Mouse (Mus musculus): ENCODE data around the gene Nr4a1. TPM values are rescaled to one million over a fixed set of nuclear protein-coding genes. Genes with fewer than 3 reads are reported as not detected.
A peak's percentile ranks its signal among the peaks of the same experiment; 100 is the strongest.

The Nr4a1 gene
- polyA plus RNA-seq, 1 experiment from 2014 or later = 9.5 TPM

DNA sequence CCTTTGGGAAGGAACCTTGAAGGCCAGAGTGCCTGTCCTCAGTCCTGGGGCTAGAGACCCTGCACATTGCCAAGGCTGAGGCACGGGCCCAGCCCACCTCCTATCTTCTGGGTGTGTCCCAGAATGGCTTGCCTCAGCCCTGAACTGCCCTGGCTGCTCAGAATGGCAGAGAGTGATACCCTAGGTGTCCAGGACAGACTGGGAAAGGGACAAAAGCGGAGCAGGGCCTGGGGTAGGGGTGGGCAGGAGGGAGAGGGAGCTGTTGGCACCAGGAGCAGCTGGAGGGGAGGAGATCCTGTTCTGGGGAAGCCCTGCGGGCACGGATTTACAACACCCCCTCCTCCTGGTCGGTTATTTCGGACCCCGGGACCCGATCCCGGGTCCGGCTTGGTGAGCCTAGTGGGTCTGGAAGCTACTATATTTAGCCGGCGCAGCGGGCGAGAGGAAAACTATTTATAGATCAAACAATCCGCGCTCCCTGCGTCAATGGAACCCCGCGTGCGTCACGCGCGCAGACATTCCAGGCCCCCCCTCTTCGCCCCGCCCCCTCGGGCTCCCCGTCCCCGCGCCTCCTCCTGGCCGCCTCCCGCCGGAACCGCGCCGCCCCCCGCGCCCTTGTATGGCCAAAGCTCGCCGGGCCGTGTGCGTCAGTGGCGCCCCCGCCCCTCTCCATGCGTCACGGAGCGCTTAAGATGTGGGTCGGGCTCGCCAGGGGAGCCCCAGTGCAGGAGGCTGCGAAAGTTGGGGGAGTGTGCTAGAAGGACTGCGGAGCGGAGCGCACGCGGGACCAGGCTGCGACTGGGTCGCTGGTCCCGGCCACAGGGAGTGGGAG is 12.3 kb downstream of the Nr4a1 start:
- TF ChIP-seq CTCF (IDR thresholded peaks at IDR 0.05; ENCODE audit: low read depth) = peak; percentile 42; the same call in 1 of the 2 replicates
- DNase-seq (ENCODE audit: low spot score) (peak; percentile 94), ATAC-seq (replicated peaks; ENCODE audit: low FRiP score, low read depth) (peak; percentile 83)
- H3K27ac ChIP-seq = peak overlapping the region; percentile 60; the same call in 1 of the 2 replicates
- H3K4me3 ChIP-seq (replicated peaks; ENCODE audit: low read depth, low read length) = peak overlapping the region; percentile 49
- H3K9ac ChIP-seq (ENCODE audit: low read depth, low read length) = peak overlapping the region; percentile 55
- no peaks in the 10 kb centered on the region for H3K27me3 ChIP-seq (ENCODE audit: insufficient read depth, low read length)
- peak overlapping the region; percentile 83 for H3K4me2 ChIP-seq (ENCODE audit: low read length)
- H3K4me1 ChIP-seq (replicated peaks; ENCODE audit: insufficient read depth, low read length) = peaks cover 13% of the 10 kb centered on the region
- 2% methylated on average over 52 of the region's 57 CpGs for WGBS
- peaks cover 11% of the 10 kb centered on the region for H3K36me3 ChIP-seq (ENCODE audit: insufficient read depth, low read length)
- H3K9me3 ChIP-seq (replicated peaks; ENCODE audit: low read length) = no peaks in the 10 kb centered on the region

DNA sequence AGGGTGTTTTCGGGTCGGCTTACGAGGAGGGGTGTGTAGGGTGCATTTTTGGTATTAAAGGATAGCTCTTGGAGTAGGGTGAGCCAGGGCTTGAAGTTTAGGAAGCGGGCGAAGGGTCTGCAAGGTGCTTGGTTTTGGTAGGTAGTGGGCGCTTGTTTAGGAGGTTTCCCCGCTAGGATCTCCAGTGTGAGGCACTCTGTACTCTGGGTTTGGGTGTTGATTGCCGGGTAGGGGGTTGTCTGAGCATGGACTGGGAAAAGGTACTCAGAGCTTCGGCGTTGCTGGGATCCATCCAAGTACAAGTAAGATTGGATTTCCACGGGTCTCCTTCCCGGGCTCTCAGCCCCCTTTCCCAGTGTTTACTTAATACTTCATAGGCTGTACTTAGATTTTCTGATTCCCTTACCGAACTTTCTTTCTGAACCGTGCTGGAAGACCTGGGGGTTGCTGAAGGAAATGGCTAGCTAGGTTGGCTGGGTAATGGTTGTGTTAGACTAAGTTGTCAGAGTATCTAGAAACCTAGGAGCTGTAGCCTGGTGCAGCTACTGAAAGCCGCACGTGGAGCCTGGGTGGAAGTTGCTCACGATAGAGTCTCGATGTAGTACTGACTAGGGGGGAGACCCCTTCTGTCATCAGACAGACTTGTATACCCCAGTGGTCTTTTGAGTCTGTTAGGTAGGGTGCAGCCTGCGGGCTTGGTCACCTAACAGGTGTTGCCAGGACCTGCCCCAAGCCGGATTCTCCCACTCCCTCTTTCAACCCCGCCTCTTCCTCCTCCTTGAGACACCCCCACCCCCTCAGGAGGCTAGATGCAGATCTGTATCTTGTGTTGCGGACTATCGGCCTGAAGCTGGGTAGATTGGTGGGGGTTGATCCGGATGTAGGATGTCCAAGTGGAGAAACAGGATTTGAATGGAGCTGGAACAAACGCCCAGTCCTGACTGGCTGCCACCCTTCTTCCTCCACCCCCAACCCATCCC is 13.3 kb downstream of the Nr4a1 start:
- H3K9ac ChIP-seq (ENCODE audit: low read depth, low read length) = peak overlapping the region; percentile 55
- peak; percentile 71 for DNase-seq (ENCODE audit: low spot score)
- H3K36me3 ChIP-seq (ENCODE audit: insufficient read depth, low read length) = peaks cover 18% of the 10 kb centered on the region
- 0 out of 2 replicates have a peak overlapping the region, but pooled peaks have one; percentile 39 for H3K27ac ChIP-seq
- peak; percentile 11 for ATAC-seq (replicated peaks; ENCODE audit: low FRiP score, low read depth)
- 2% methylated on average over 25 of the region's 25 CpGs for WGBS
- TF ChIP-seq CTCF (IDR thresholded peaks at IDR 0.05; ENCODE audit: low read depth) = no peak
- H3K9me3 ChIP-seq (replicated peaks; ENCODE audit: low read length) = no peaks in the 10 kb centered on the region
- peaks cover 13% of the 10 kb centered on the region for H3K4me1 ChIP-seq (replicated peaks; ENCODE audit: insufficient read depth, low read length)
- H3K4me2 ChIP-seq (ENCODE audit: low read length) = peak overlapping the region; percentile 83
- H3K27me3 ChIP-seq (ENCODE audit: insufficient read depth, low read length) = no peaks in the 10 kb centered on the region
- H3K4me3 ChIP-seq (replicated peaks; ENCODE audit: low read depth, low read length) = peak overlapping the region; percentile 49

DNA sequence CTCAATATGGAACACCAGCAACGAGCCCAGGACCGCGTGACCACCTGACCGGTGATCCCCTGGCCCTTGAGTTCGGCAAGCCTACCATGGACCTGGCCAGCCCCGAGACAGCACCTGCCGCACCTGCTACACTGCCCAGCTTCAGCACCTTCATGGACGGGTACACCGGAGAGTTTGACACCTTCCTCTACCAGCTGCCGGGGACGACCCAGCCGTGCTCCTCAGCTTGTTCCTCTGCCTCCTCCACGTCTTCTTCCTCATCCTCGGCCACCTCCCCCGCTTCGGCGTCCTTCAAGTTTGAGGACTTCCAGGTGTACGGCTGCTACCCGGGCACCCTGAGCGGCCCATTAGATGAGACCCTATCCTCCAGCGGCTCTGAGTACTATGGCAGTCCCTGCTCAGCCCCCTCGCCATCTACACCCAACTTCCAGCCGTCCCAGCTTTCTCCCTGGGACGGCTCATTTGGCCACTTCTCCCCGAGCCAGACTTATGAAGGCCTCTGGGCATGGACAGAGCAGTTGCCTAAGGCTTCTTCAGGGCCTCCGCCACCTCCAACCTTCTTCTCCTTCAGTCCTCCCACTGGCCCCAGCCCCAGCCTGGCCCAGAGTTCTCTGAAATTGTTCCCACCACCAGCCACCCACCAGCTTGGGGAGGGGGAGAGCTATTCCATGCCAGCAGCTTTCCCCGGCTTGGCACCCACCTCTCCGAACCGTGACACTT is 16.2 kb downstream of the Nr4a1 start:
- H3K4me3 ChIP-seq (replicated peaks; ENCODE audit: low read depth, low read length) = no peak overlapping the region
- TF ChIP-seq CTCF (IDR thresholded peaks at IDR 0.05; ENCODE audit: low read depth) = no peak
- H3K9me3 ChIP-seq (replicated peaks; ENCODE audit: low read length) = no peaks in the 10 kb centered on the region
- no peak overlapping the region for H3K4me2 ChIP-seq (ENCODE audit: low read length)
- DNase-seq (ENCODE audit: low spot score) (no peak), ATAC-seq (replicated peaks; ENCODE audit: low FRiP score, low read depth) (no peak)
- no peak overlapping the region for H3K9ac ChIP-seq (ENCODE audit: low read depth, low read length)
- 75% methylated on average over 29 of the region's 29 CpGs for WGBS
- H3K27me3 ChIP-seq (ENCODE audit: insufficient read depth, low read length) = no peaks in the 10 kb centered on the region
- no peak overlapping the region for H3K27ac ChIP-seq
- H3K4me1 ChIP-seq (replicated peaks; ENCODE audit: insufficient read depth, low read length) = peaks cover 8% of the 10 kb centered on the region
- H3K36me3 ChIP-seq (ENCODE audit: insufficient read depth, low read length) = peaks cover 37% of the 10 kb centered on the region

DNA sequence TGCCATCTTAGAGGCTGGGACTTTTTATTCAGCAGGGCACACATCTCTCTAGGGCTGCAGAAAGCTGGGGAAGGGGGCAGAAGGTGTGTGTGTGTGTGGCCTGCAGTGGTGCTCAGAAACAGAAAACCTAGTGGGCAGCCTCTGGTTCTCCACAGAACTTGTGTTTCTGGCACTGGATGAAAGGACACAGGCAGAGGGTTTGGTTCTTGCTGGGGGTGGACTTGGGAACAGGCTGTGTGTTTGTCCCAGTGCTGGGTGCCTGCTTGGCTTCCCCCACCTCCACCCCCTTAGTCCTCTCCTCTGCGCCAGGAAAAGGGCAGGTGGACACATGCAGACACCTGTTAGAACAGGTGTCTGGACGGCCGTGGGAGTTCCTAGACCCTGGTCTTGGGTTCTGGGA is 17.0 kb downstream of the Nr4a1 start:
- DNase-seq (ENCODE audit: low spot score) (no peak), ATAC-seq (replicated peaks; ENCODE audit: low FRiP score, low read depth) (no peak)
- Histone ChIP-seq H3K9me3 (replicated peaks; ENCODE audit: low read length) (no peaks in the 10 kb centered on the region), H3K9ac (ENCODE audit: low read depth, low read length) (no peak overlapping the region), H3K4me1 (replicated peaks; ENCODE audit: insufficient read depth, low read length) (peaks cover 6% of the 10 kb centered on the region), H3K27ac (no peak overlapping the region), H3K36me3 (ENCODE audit: insufficient read depth, low read length) (peaks cover 39% of the 10 kb centered on the region), H3K4me3 (replicated peaks; ENCODE audit: low read depth, low read length) (no peak overlapping the region), H3K27me3 (ENCODE audit: insufficient read depth, low read length) (no peaks in the 10 kb centered on the region), H3K4me2 (ENCODE audit: low read length) (no peak overlapping the region)
- 82% methylated on average over 3 of the region's 3 CpGs for WGBS
- TF ChIP-seq CTCF (IDR thresholded peaks at IDR 0.05; ENCODE audit: low read depth) = no peak

DNA sequence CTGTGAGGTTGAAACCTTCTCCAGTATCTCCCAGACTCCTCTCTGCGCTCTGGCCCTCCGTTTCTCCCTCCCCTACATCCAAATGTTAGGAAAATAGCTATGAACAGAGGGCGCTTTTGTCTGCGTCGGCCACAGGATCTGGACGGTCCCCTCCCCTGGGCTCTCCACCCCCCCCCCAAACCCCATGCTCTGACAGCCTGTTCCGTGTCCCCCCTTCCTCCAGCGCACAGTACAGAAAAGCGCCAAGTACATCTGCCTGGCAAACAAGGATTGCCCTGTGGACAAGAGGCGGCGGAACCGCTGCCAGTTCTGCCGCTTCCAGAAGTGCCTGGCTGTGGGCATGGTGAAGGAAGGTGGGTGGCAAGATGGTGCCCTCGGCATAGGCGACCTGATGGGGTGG is 17.4 kb downstream of the Nr4a1 start:
- no peak for TF ChIP-seq CTCF (IDR thresholded peaks at IDR 0.05; ENCODE audit: low read depth)
- ATAC-seq (replicated peaks; ENCODE audit: low FRiP score, low read depth) (no peak), DNase-seq (ENCODE audit: low spot score) (no peak)
- peaks cover 5% of the 10 kb centered on the region; the same call in 1 of the 2 replicates for H3K4me1 ChIP-seq (replicated peaks; ENCODE audit: insufficient read depth, low read length)
- WGBS = 90% methylated on average over 15 of the region's 15 CpGs
- H3K9me3 ChIP-seq (replicated peaks; ENCODE audit: low read length) = no peaks in the 10 kb centered on the region
- no peak overlapping the region for H3K9ac ChIP-seq (ENCODE audit: low read depth, low read length)
- no peak overlapping the region for H3K4me3 ChIP-seq (replicated peaks; ENCODE audit: low read depth, low read length)
- no peak overlapping the region for H3K4me2 ChIP-seq (ENCODE audit: low read length)
- no peak overlapping the region for H3K27ac ChIP-seq
- H3K27me3 ChIP-seq (ENCODE audit: insufficient read depth, low read length) = no peaks in the 10 kb centered on the region
- peaks cover 39% of the 10 kb centered on the region for H3K36me3 ChIP-seq (ENCODE audit: insufficient read depth, low read length)

Measured in kidney, postnatal 0 days (tissue).